Mouse (Mus musculus) MEL (cell line): ENCODE measurements around the gene Ascl1. TPM values are rescaled to one million over a fixed set of nuclear protein-coding genes. Genes with fewer than 3 reads are reported as not detected.

ENCODE experiments used
- polyA plus RNA-seq, 2 experiments: library from polyadenylated mRNA; stranded (reverse) in 1 of 2; unstranded in 1 of 2; fragments of >175 nt in 1 of 2; fragments of >200 nt in 1 of 2; gene quantifications; 2 replicates each; pipeline versions ENCODE4 v1.2.1 to v1.2.4; 2012; ENCODE audit warnings: low replicate concordance in 2 of 2, low read depth in 1 of 2; ENCODE audit not compliant: insufficient read length in 2 of 2, insufficient read depth in 1 of 2, missing spikeins in 1 of 2
- total RNA-seq: library from RNA; depleted of rRNA; stranded (reverse); fragments of 300-350 nt; gene quantifications from 2 replicates; pipeline ENCODE4 v1.2.3, GENCODE M21; 2012; rRNA removed

The Ascl1 gene
- total and polyA plus RNA-seq, 3 experiments: not detected

Other genes with a start within 250 kb of the Ascl1 start
- not detected in 2 replicates for gene Pah, start 28.1 kb upstream of the Ascl1 start, total RNA-seq
- gene Pah, start 28.1 kb upstream of the Ascl1 start, polyA plus RNA-seq: not detected